Mouse (Mus musculus) liver, adult 2 months (tissue): Measurements from ENCODE around the gene Alpk3. TPM values are rescaled to one million over a fixed set of nuclear protein-coding genes. Genes with fewer than 3 reads are reported as not detected.
A peak's percentile ranks its signal among the peaks of the same experiment; 100 is the strongest.

Source experiments
- DNase-seq: peaks from one replicate; pipeline ENCODE4 v3.0.0-alpha.2; 2011; ENCODE audit warnings: low read depth, low spot score; ENCODE audit errors: extremely low read depth
- H3K27ac ChIP-seq: fragments of 200-500 bp; replicated peaks from 2 replicates; pipeline ENCODE4 v1.5.1; 2012; ENCODE audit warnings: low read depth, mild to moderate bottlenecking, control low read depth, inconsistent platforms, low read length; ENCODE audit not compliant: insufficient read depth
- H3K27me3 ChIP-seq: fragments of 200-500 bp; 2 replicates; pipeline ENCODE4 v1.6.1; 2012; ENCODE audit warnings: mild to moderate bottlenecking, moderate library complexity, low read length, inconsistent platforms; ENCODE audit not compliant: control insufficient read depth, insufficient read depth
- H3K36me3 ChIP-seq: fragments of 200-500 bp; 2 replicates; pipeline ENCODE4 v1.6.1; 2012; ENCODE audit warnings: low read length, inconsistent platforms; ENCODE audit not compliant: control insufficient read depth, insufficient read depth
- H3K4me1 ChIP-seq: fragments of 200-500 bp; 2 replicates; pipeline ENCODE4 v1.6.1; 2011; ENCODE audit warnings: low read length; ENCODE audit not compliant: control insufficient read depth, insufficient read depth
- H3K4me3 ChIP-seq: fragments of 200-500 bp; 2 replicates; pipeline ENCODE4 v1.5.1; 2011; ENCODE audit warnings: low read depth, mild to moderate bottlenecking, control low read depth, low read length, moderate library complexity; ENCODE audit not compliant: insufficient read depth
- H3K79me2 ChIP-seq: fragments of 200-500 bp; 2 replicates; pipeline ENCODE4 v1.6.1; 2012; ENCODE audit warnings: inconsistent platforms, mild to moderate bottlenecking, low read length, moderate library complexity; ENCODE audit not compliant: control insufficient read depth, insufficient read depth
- H3K9ac ChIP-seq: fragments of 200-500 bp; 2 replicates; pipeline ENCODE4 v1.6.1; 2012; ENCODE audit warnings: low read depth, mild to moderate bottlenecking, control low read depth, inconsistent platforms, low read length
- CTCF ChIP-seq: fragments of 200-500 bp; IDR thresholded peaks from 2 replicates; pipeline ENCODE4 v1.5.1; 2011; ENCODE audit warnings: low read depth, low read length, control low read depth
- POLR2A ChIP-seq: fragments of 200-500 bp; IDR thresholded peaks from 2 replicates; pipeline ENCODE4 v1.6.1; 2011; ENCODE audit warnings: low read length, control low read depth; ENCODE audit not compliant: insufficient read depth; ENCODE audit errors: extremely low read depth
- WGBS: fragments of 180-500 bp; shearing (Covaris S2); methylation state at CpG from one replicate; pipeline ENCODE4 v1.1.7; 2018; 5-methylcytosine and 5-hydroxymethylcytosine counted together
- polyA plus RNA-seq: library from polyadenylated mRNA; depleted of rRNA; stranded (reverse); fragments of >200 nt; gene quantifications from 2 replicates; pipeline ENCODE4 v1.2.3, GENCODE M21; 2012
- total RNA-seq: library from RNA; depleted of rRNA; stranded (reverse); fragments of >200 nt; gene quantifications from 2 replicates; pipeline ENCODE4 v1.2.3, GENCODE M21; 2014

Gene Alpk3
- total and polyA plus RNA-seq, 2 experiments: 0.09 TPM; not detected in 1

GRCm38 (mm10) chr7:81111729-81112128 lies 54.3 kb downstream of the Alpk3 start:
- Histone ChIP-seq H3K9ac (no peak overlapping the region), H3K36me3 (no peaks in the 10 kb centered on the region), H3K4me1 (peaks cover 19% of the 10 kb centered on the region), H3K79me2 (no peaks in the 10 kb centered on the region), H3K27me3 (no peaks in the 10 kb centered on the region), H3K27ac (0 out of 2 replicates have a peak overlapping the region, but pooled peaks have one; percentile 35), H3K4me3 (no peak overlapping the region)
- peak; percentile 95 for DNase-seq
- 29% methylated on average over 2 of the region's 2 CpGs for WGBS
- TF ChIP-seq CTCF (no peak), POLR2A (no peak)

GRCm38 (mm10) chr7:81112686-81113360 lies 55.4 kb downstream of the Alpk3 start:
- 39% methylated on average over 6 of the region's 6 CpGs for WGBS
- H3K36me3 ChIP-seq: no peaks in the 10 kb centered on the region
- peaks cover 19% of the 10 kb centered on the region for H3K4me1 ChIP-seq
- H3K4me3 ChIP-seq: no peak overlapping the region
- H3K9ac ChIP-seq: no peak overlapping the region
- no peak for TF ChIP-seq POLR2A
- TF ChIP-seq CTCF: no peak
- H3K27ac ChIP-seq: no peak overlapping the region
- peak; percentile 31 for DNase-seq
- H3K79me2 ChIP-seq: no peaks in the 10 kb centered on the region
- H3K27me3 ChIP-seq: no peaks in the 10 kb centered on the region

- peak; percentile 64 for DNase-seq
- no peak for TF ChIP-seq CTCF
- TF ChIP-seq POLR2A: no peak
- no peak within 1 kb of the TSS for H3K4me3 ChIP-seq
- H3K4me1 ChIP-seq: peaks cover 19% of the 10 kb centered on the region
- no peaks in the 10 kb centered on the region for H3K27me3 ChIP-seq
- H3K36me3 ChIP-seq: no peaks in the 10 kb centered on the region
- 48% methylated on average over 6 of the region's 6 CpGs for WGBS
- no peak within 1 kb of the TSS for H3K27ac ChIP-seq
- H3K79me2 ChIP-seq: no peaks in the 10 kb centered on the region
- no peak within 1 kb of the TSS for H3K9ac ChIP-seq
These were observed 57.2 kb downstream of the Alpk3 start, which contains the start of gene Slc28a1 for GRCm38 (mm10) chr7:81114555-81114954. Gene Slc28a1 (plus strand): TSS chr7:81114799.

GRCm38 (mm10) chr7:81121099-81121498 lies 63.7 kb downstream of the Alpk3 start:
- H3K27ac ChIP-seq: no peak overlapping the region
- H3K4me3 ChIP-seq: no peak overlapping the region
- H3K4me1 ChIP-seq: no peaks in the 10 kb centered on the region
- H3K79me2 ChIP-seq: no peaks in the 10 kb centered on the region
- no peak for TF ChIP-seq POLR2A
- TF ChIP-seq CTCF: no peak
- no peaks in the 10 kb centered on the region for H3K36me3 ChIP-seq
- no peaks in the 10 kb centered on the region for H3K27me3 ChIP-seq
- H3K9ac ChIP-seq: no peak overlapping the region
- 77% methylated on average over 3 of the region's 3 CpGs for WGBS
- DNase-seq: peak; percentile 35

- H3K4me1 ChIP-seq: no peaks in the 10 kb centered on the region
- H3K4me3 ChIP-seq: no peak overlapping the region
- no peak for TF ChIP-seq CTCF
- no peak for TF ChIP-seq POLR2A
- DNase-seq: no peak
- H3K79me2 ChIP-seq: no peaks in the 10 kb centered on the region
- H3K27ac ChIP-seq: no peak overlapping the region
- no peak overlapping the region for H3K9ac ChIP-seq
- H3K27me3 ChIP-seq: no peaks in the 10 kb centered on the region
- WGBS: 78% methylated on average over 2 of the region's 2 CpGs
- H3K36me3 ChIP-seq: no peaks in the 10 kb centered on the region
These were observed 65.4 kb downstream of the Alpk3 start for GRCm38 (mm10) chr7:81122808-81123207.

DNA sequence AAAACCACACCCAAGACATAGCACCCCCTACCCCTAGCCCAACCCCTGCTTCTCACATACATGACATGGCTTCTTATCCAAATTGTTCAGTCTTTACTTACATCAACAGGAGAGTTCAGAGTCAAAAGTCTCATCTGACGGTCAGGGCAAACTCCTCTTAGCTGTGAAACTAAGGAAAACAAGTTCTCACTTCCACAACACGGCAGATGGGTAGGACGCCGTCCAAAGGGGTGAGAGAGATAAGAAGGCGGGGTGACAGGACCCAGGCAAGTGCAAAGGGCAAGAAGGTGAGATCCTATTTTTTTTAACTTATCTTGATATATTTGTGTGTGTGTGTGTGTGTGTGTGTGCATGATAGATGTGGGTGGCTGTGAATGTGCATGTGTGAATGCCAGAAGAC lies 66.2 kb downstream of the Alpk3 start:
- Histone ChIP-seq H3K4me1 (no peaks in the 10 kb centered on the region), H3K27me3 (no peaks in the 10 kb centered on the region), H3K4me3 (no peak overlapping the region), H3K36me3 (no peaks in the 10 kb centered on the region), H3K79me2 (no peaks in the 10 kb centered on the region), H3K9ac (no peak overlapping the region), H3K27ac (no peak overlapping the region)
- TF ChIP-seq CTCF: no peak
- TF ChIP-seq POLR2A: no peak
- peak; percentile 78 for DNase-seq
- WGBS: 24% methylated on average over 5 of the region's 5 CpGs
